Mouse (Mus musculus) CH12.LX (cell line): Measurements from ENCODE around the gene Slpi. TPM values are rescaled to one million over a fixed set of nuclear protein-coding genes. Genes with fewer than 3 reads are reported as not detected.

Experiments used
- DNase-seq: peaks from one replicate; pipeline ENCODE4 v3.0.0-alpha.2; 2013; ENCODE audit errors: extremely low read depth
- H3K27ac ChIP-seq: 2 replicates; pipeline ENCODE4 v1.5.1; 2012; ENCODE audit warnings: low read depth, mild to moderate bottlenecking, control low read depth, moderate library complexity; ENCODE audit not compliant: insufficient read depth
- H3K27me3 ChIP-seq: replicated peaks from 2 replicates; pipeline ENCODE3; 2012; ENCODE audit warnings: inconsistent platforms
- H3K36me3 ChIP-seq, 2 experiments: replicated peaks in 1 of 2; 2 replicates each; pipeline versions ENCODE3 to v1.6.1; 2012; ENCODE audit warnings: inconsistent platforms in 1 of 2, low read length in 1 of 2, mild to moderate bottlenecking in 1 of 2, mixed read lengths in 1 of 2, moderate library complexity in 1 of 2; ENCODE audit not compliant: control insufficient read depth in 1 of 2, insufficient read depth in 1 of 2
- H3K4me1 ChIP-seq, 2 experiments: 2 replicates each; pipeline ENCODE4 v1.6.1; 2012; ENCODE audit warnings: inconsistent platforms in 1 of 2, moderate library complexity in 1 of 2; ENCODE audit not compliant: insufficient read depth in 2 of 2, control insufficient read depth in 1 of 2
- H3K4me2 ChIP-seq: 2 replicates; pipeline ENCODE4 v1.6.1; 2012; ENCODE audit warnings: low read depth, mild to moderate bottlenecking, control low read depth; ENCODE audit not compliant: poor library complexity, insufficient read depth, severe bottlenecking
- H3K4me3 ChIP-seq, 3 experiments: fragments of 150-350 bp in 1 of 3; sonication (generic) in 1 of 3; replicated peaks in 1 of 3; 2 replicates each; pipeline versions ENCODE3 to v1.5.1; 2011 to 2012; ENCODE audit warnings: low read depth in 2 of 3, low read length in 2 of 3, mild to moderate bottlenecking in 2 of 3, moderate library complexity in 2 of 3, control low read depth in 1 of 3, improper control_type of control experiment in 1 of 3, inconsistent platforms in 1 of 3, mixed read lengths in 1 of 3; ENCODE audit not compliant: poor library complexity in 1 of 3
- H3K79me2 ChIP-seq: replicated peaks from 2 replicates; pipeline ENCODE4 v1.6.1; 2012; ENCODE audit warnings: mild to moderate bottlenecking, moderate library complexity; ENCODE audit not compliant: control insufficient read depth, poor library complexity, insufficient read depth, severe bottlenecking; ENCODE audit errors: extremely low read depth
- H3K9ac ChIP-seq: 2 replicates; pipeline ENCODE4 v1.6.1; 2012; ENCODE audit warnings: low read depth, mild to moderate bottlenecking, control low read depth, moderate library complexity; ENCODE audit not compliant: insufficient read depth
- H3K9me3 ChIP-seq: replicated peaks from 2 replicates; pipeline ENCODE3; 2012; ENCODE audit warnings: low read length, inconsistent platforms, mixed read lengths
- BHLHE40 ChIP-seq: IDR thresholded peaks from 2 replicates; pipeline ENCODE4 v1.6.1; 2011; ENCODE audit warnings: mild to moderate bottlenecking, low read depth, low read length, improper control_type of control experiment
- CHD1 ChIP-seq: IDR thresholded peaks from 2 replicates; pipeline ENCODE4 v1.6.1; 2012; ENCODE audit warnings: low read depth, low read length, improper control_type of control experiment, inconsistent platforms
- CTCF ChIP-seq, 2 experiments: IDR thresholded peaks in 1 of 2; conservative IDR thresholded peaks in 1 of 2; 2 replicates each; pipeline ENCODE4 v1.5.1; 2011 to 2012; ENCODE audit warnings: low read depth in 2 of 2, low read length in 2 of 2, improper control_type of control experiment in 1 of 2, inconsistent platforms in 1 of 2, mild to moderate bottlenecking in 1 of 2, moderate library complexity in 1 of 2
- ELF1 ChIP-seq: IDR thresholded peaks from 2 replicates; pipeline ENCODE4 v1.6.1; 2014; ENCODE audit warnings: low read depth, mild to moderate bottlenecking, inconsistent platforms, low read length, improper control_type of control experiment
- ETS1 ChIP-seq: conservative IDR thresholded peaks from 2 replicates; pipeline ENCODE4 v1.6.1; 2012; ENCODE audit warnings: low read depth, mild to moderate bottlenecking, inconsistent platforms, low read length, improper control_type of control experiment, moderate library complexity
- GABPA ChIP-seq: IDR thresholded peaks from 2 replicates; pipeline ENCODE4 v1.6.1; 2012; ENCODE audit warnings: low read depth, low read length, improper control_type of control experiment, inconsistent platforms; ENCODE audit not compliant: insufficient replicate concordance
- HCFC1 ChIP-seq: IDR thresholded peaks from 2 replicates; pipeline ENCODE4 v1.6.1; 2012; ENCODE audit warnings: low read depth, mild to moderate bottlenecking, inconsistent platforms, low read length, improper control_type of control experiment
- IRF4 ChIP-seq: IDR thresholded peaks from 2 replicates; pipeline ENCODE4 v1.6.1; 2014; ENCODE audit warnings: low read depth, mild to moderate bottlenecking, inconsistent platforms, low read length, improper control_type of control experiment
- JUND ChIP-seq: conservative IDR thresholded peaks from 2 replicates; pipeline ENCODE4 v1.6.1; 2011; ENCODE audit warnings: low read depth, low read length, improper control_type of control experiment
- KAT2A ChIP-seq: IDR thresholded peaks from 2 replicates; pipeline ENCODE4 v1.6.1; 2012; ENCODE audit warnings: low read length, improper control_type of control experiment, inconsistent platforms; ENCODE audit not compliant: insufficient replicate concordance
- MAFK ChIP-seq: IDR thresholded peaks from 2 replicates; pipeline ENCODE4 v1.6.1; 2011; ENCODE audit warnings: low read length, improper control_type of control experiment; ENCODE audit not compliant: insufficient replicate concordance
- MAX ChIP-seq: IDR thresholded peaks from 2 replicates; pipeline ENCODE4 v1.6.1; 2011; ENCODE audit warnings: low read length, improper control_type of control experiment
- MAZ ChIP-seq: IDR thresholded peaks from 2 replicates; pipeline ENCODE4 v1.6.1; 2012; ENCODE audit warnings: low read depth, mild to moderate bottlenecking, inconsistent platforms, low read length, improper control_type of control experiment, moderate library complexity
- MXI1 ChIP-seq: IDR thresholded peaks from 2 replicates; pipeline ENCODE4 v1.6.1; 2011; ENCODE audit warnings: mild to moderate bottlenecking, low read depth, low read length, improper control_type of control experiment
- MYC ChIP-seq: IDR thresholded peaks from 2 replicates; pipeline ENCODE4 v1.6.1; 2011; ENCODE audit warnings: low read depth, mild to moderate bottlenecking, improper control_type of control experiment, low read length
- NELFE ChIP-seq: IDR thresholded peaks from 2 replicates; pipeline ENCODE4 v1.6.1; 2011; ENCODE audit warnings: low read depth, low read length, improper control_type of control experiment
- PAX5 ChIP-seq: IDR thresholded peaks from 2 replicates; pipeline ENCODE4 v1.6.1; 2012; ENCODE audit warnings: low read length, inconsistent platforms, mixed read lengths
- POLR2A ChIP-seq: IDR thresholded peaks from 2 replicates; pipeline ENCODE4 v1.6.1; 2011; ENCODE audit warnings: low read depth, mild to moderate bottlenecking, improper control_type of control experiment, low read length
- RAD21 ChIP-seq: IDR thresholded peaks from 2 replicates; pipeline ENCODE4 v1.6.1; 2011; ENCODE audit warnings: low read depth, mild to moderate bottlenecking, low read length, improper control_type of control experiment, moderate library complexity
- RCOR1 ChIP-seq: conservative IDR thresholded peaks from 2 replicates; pipeline ENCODE4 v1.6.1; 2012; ENCODE audit warnings: low read depth, mild to moderate bottlenecking, inconsistent platforms, low read length, improper control_type of control experiment
- SIN3A ChIP-seq: IDR thresholded peaks from 2 replicates; pipeline ENCODE4 v1.6.1; 2012; ENCODE audit warnings: low read length, improper control_type of control experiment, inconsistent platforms
- SMC3 ChIP-seq: IDR thresholded peaks from 2 replicates; pipeline ENCODE4 v1.6.1; 2011; ENCODE audit warnings: low read depth, low read length, improper control_type of control experiment
- TBP ChIP-seq: conservative IDR thresholded peaks from 2 replicates; pipeline ENCODE4 v1.6.1; 2011; ENCODE audit warnings: low read depth, low read length, improper control_type of control experiment
- UBTF ChIP-seq: IDR thresholded peaks from 2 replicates; pipeline ENCODE4 v1.6.1; 2012; ENCODE audit warnings: low read depth, mild to moderate bottlenecking, inconsistent platforms, low read length, improper control_type of control experiment, moderate library complexity
- USF1 ChIP-seq: IDR thresholded peaks from 2 replicates; pipeline ENCODE4 v1.6.1; 2014; ENCODE audit warnings: low read depth, mild to moderate bottlenecking, inconsistent platforms, low read length, improper control_type of control experiment
- ZC3H11A ChIP-seq: IDR thresholded peaks from 2 replicates; pipeline ENCODE4 v1.6.1; 2012; ENCODE audit warnings: low read depth, mild to moderate bottlenecking, inconsistent platforms, low read length, improper control_type of control experiment
- ZKSCAN1 ChIP-seq: IDR thresholded peaks from 2 replicates; pipeline ENCODE4 v1.6.1; 2012; ENCODE audit warnings: low read depth, inconsistent platforms, low read length, improper control_type of control experiment, borderline replicate concordance
- ZNF384 ChIP-seq: IDR thresholded peaks from 2 replicates; pipeline ENCODE4 v1.6.1; 2012; ENCODE audit warnings: low read depth, low read length, improper control_type of control experiment, inconsistent platforms
- dilution Hi-C: fragments of 300-500 bp; cut with MboI; formaldehyde crosslinking; loops from 2 replicates; pipeline ENCODE4 v1.14.3; 2020; ENCODE audit warnings: low sequenced_read_pairs; ENCODE audit not compliant: extremely low pct_unique_long_range_greater_than_20kb, extremely low pct_ligation_motif_present
- in situ Hi-C: fragments of 300-500 bp; cut with MboI; formaldehyde crosslinking; loops from 3 replicates; pipeline ENCODE4 v1.14.3; 2019; ENCODE audit warnings: low sequenced_read_pairs, low pct_ligation_motif_present, low pct_unique_long_range_greater_than_20kb, mixed read lengths
- polyA plus RNA-seq: library from polyadenylated mRNA; unstranded; fragments of >175 nt; gene quantifications from 2 replicates; pipeline ENCODE4 v1.2.1, GENCODE M21; 2012; ENCODE audit warnings: low read depth; ENCODE audit not compliant: insufficient read length
- total RNA-seq, 2 experiments: library from RNA; depleted of rRNA; stranded (reverse); fragments of 300-350 nt in 1 of 2; fragments of >200 nt in 1 of 2; gene quantifications; 2 replicates each; pipeline ENCODE4 v1.2.3; 2012 to 2014

The Slpi gene
- total and polyA plus RNA-seq, 3 experiments: 0.38 to 2.7 (median 1.0) TPM

GRCm38 (mm10) chr2:164417198-164417597 is 28.3 kb upstream of the Slpi start:
- H3K9me3 ChIP-seq: peaks cover 15% of the 10 kb centered on the region
- in situ Hi-C loops: loop anchor here (25.0 kb wide), 1 partner anchor 320 kb away; the partner anchor contains the start of genes Dnttip1 and Wfdc3
- H3K27me3 ChIP-seq: peaks cover 4% of the 10 kb centered on the region
- DNase-seq: peak; percentile 54
- no peaks in the 10 kb centered on the region for H3K79me2 ChIP-seq
- dilution Hi-C loops: no loop called here
- peaks cover 10 to 29% of the 10 kb centered on the region in 2 experiments; a peak in 3 of 4 replicates for H3K4me1 ChIP-seq
- TF ChIP-seq MAZ (no peak), CHD1 (no peak), POLR2A (no peak), SMC3 (peak; percentile 90), TBP (no peak), PAX5 (no peak), ZNF384 (peak; percentile 100), NELFE (peak; percentile 49; the same call in 1 of the 2 replicates), JUND (0 out of 2 replicates have a peak, but pooled peaks have one; percentile 23), ZKSCAN1 (no peak; the same call in 1 of the 2 replicates), BHLHE40 (no peak), HCFC1 (no peak), RCOR1 (no peak), ETS1 (no peak), UBTF (no peak; the same call in 1 of the 2 replicates), RAD21 (peak; percentile 89), IRF4 (peak; percentile 10; the same call in 1 of the 2 replicates), MXI1 (no peak), MAFK (no peak), USF1 (no peak), CTCF (conservative IDR thresholded peaks at IDR 0.05 in 1 of 2, IDR thresholded peaks at IDR 0.05 in 1 of 2; ENCODE audit: low read depth in 2 of 2, low read length in 2 of 2) (peak; percentile 57 to 92; a peak in 3 of 4 replicates), MYC (peak; percentile 48; the same call in 1 of the 2 replicates), SIN3A (peak; percentile 58), MAX (no peak), ELF1 (no peak), GABPA (no peak), ZC3H11A (peak; percentile 86), KAT2A (no peak)
- no peak overlapping the region for H3K9ac ChIP-seq
- H3K27ac ChIP-seq: no peak overlapping the region
- no peak overlapping the region for H3K4me2 ChIP-seq
- H3K36me3 ChIP-seq: no peaks in the 10 kb centered on the region
- H3K4me3 ChIP-seq: no peak overlapping the region
